Mouse (Mus musculus) hindbrain, embryonic 16.5 days (tissue): Measurements from ENCODE around the gene Gm3233. TPM values are rescaled to one million over a fixed set of nuclear protein-coding genes. Genes with fewer than 3 reads are reported as not detected.
"Not testable (repeated sequence)": the region's sequence is repeated elsewhere in the genome, so short reads cannot be mapped to it uniquely, and the experiment has no call there.

ENCODE experiments used
- ATAC-seq: fragments of 200-750 bp; cut with Nextera tagmentation; 2 replicates; pipeline ENCODE4 v1.8.0; 2017; ENCODE audit warnings: moderate TSS enrichment, moderate library complexity
- H3K27ac ChIP-seq: fragments of 300-500 bp; sonication (generic); 2 replicates; pipeline ENCODE4 v1.5.1; 2014; ENCODE audit warnings: low read depth, mild to moderate bottlenecking, control low read depth, low read length, moderate library complexity
- H3K27me3 ChIP-seq: fragments of 300-500 bp; sonication (generic); replicated peaks from 2 replicates; pipeline ENCODE4 v1.6.1; 2014; ENCODE audit warnings: low read length; ENCODE audit not compliant: control insufficient read depth, insufficient read depth
- H3K36me3 ChIP-seq: fragments of 300-500 bp; sonication (generic); 2 replicates; pipeline ENCODE4 v1.6.1; 2014; ENCODE audit warnings: mild to moderate bottlenecking, low read length, moderate library complexity, mixed read lengths; ENCODE audit not compliant: control insufficient read depth, insufficient read depth
- H3K4me1 ChIP-seq: fragments of 300-500 bp; sonication (generic); 2 replicates; pipeline ENCODE4 v1.6.1; 2014; ENCODE audit warnings: low read depth, low read length; ENCODE audit not compliant: control insufficient read depth, insufficient read depth
- H3K4me2 ChIP-seq: fragments of 300-500 bp; sonication (generic); 2 replicates; pipeline ENCODE4 v1.6.1; 2014; ENCODE audit warnings: mild to moderate bottlenecking, low read length, control low read depth, moderate library complexity
- H3K4me3 ChIP-seq: fragments of 300-500 bp; sonication (generic); 2 replicates; pipeline ENCODE4 v1.5.1; 2014; ENCODE audit warnings: mild to moderate bottlenecking, low read length, control low read depth, moderate library complexity
- H3K9ac ChIP-seq: fragments of 300-500 bp; sonication (generic); 2 replicates; pipeline ENCODE4 v1.6.1; 2014; ENCODE audit warnings: low read depth, mild to moderate bottlenecking, control low read depth, low read length, moderate library complexity
- H3K9me3 ChIP-seq: fragments of 300-500 bp; sonication (generic); 2 replicates; pipeline ENCODE4 v1.6.1; 2014; ENCODE audit warnings: mild to moderate bottlenecking, low read length, moderate library complexity; ENCODE audit not compliant: control insufficient read depth
- WGBS: fragments of 180-500 bp; shearing (Covaris S2); extraction: QIAGEN DNeasy Blood & Tissue Kit; methylation state at CpG from one replicate; pipeline ENCODE4 v1.1.7; 2014; 5-methylcytosine and 5-hydroxymethylcytosine counted together
- polyA plus RNA-seq: library from polyadenylated mRNA; unstranded; fragments of >200 nt; fragmentation: Nextera tagmentation; extraction: Ambion mirVana; gene quantifications from 2 replicates; pipeline ENCODE4 v1.2.1, GENCODE M21; 2015

Gene Gm3233
- polyA plus RNA-seq, 1 experiment from 2014 or later: not detected

DNA sequence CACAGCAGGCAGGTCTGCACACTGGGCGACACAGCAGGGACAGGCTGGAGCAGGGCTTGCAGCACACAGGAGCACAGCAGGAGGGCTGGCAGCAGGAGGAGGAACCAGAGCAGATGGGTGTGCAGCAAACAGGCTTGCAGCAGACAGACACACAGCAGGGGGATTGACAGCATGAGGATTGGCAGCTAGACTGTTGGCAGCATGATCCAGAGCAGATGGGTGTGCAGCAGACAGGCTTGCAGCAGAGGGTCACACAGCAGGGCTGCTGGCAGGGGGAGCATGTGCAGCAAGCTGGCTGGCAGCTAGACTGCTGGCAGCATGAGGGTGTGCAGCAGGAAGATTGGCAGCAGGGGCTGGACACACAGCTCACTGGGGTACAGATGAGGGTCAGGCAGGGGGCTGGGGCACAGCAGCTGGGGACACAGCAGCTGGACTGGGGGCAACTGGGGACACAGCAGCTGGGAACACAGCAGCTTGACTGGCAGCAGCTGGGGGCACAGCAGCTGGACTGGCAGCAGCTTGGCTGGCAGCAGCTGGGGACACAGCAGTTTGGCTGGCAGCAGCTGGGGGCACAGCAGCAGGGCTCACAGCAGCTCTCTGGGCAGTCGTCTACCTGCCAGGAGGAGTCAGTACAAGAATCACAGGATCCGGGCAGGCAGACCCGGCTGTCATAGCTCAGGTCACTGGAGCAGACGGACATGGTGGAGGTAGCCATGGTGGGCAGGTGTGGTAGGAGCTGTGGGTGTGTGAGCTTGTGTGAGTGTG lies 17.4 kb downstream of the Gm3233 start, which contains the start of gene Gm18596:
Gene Gm18596, minus strand, starts transcription at position 715 of the 765 bp plus-strand sequence.
- not testable (repeated sequence) for H3K27ac ChIP-seq, H3K27me3 ChIP-seq, H3K9me3 ChIP-seq, H3K9ac ChIP-seq, H3K4me2 ChIP-seq, H3K4me3 ChIP-seq, H3K36me3 ChIP-seq, H3K4me1 ChIP-seq, ATAC-seq
- WGBS: 49% methylated on average over 5 of the region's 5 CpGs

DNA sequence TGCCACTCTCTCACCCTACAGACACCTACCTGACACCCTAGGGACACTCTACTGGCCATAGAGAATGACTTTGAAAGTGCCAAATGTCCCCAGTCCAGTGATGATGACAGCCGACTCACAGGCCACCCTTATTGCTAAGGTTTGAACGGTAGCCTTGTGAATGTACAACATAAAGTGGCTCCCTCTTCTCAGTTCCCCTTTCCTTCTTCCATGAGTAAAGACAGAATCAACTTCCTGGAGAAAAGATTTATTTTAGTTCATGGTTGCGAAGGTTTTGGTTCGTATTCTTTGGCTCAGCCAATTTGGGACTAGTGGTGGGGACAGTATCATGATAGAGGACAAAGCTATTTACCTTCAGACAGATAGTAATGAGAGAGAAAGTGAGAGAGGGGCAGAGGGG lies 20.6 kb downstream of the Gm3233 start:
- no peak overlapping the region for H3K27ac ChIP-seq
- no peaks in the 10 kb centered on the region for H3K27me3 ChIP-seq
- no peak overlapping the region for H3K4me2 ChIP-seq
- H3K4me3 ChIP-seq: no peak overlapping the region
- 89% methylated on average over 4 of the region's 4 CpGs for WGBS
- no peak overlapping the region for H3K9ac ChIP-seq
- no peaks in the 10 kb centered on the region for H3K4me1 ChIP-seq
- no peak for ATAC-seq
- H3K9me3 ChIP-seq: no peaks in the 10 kb centered on the region
- H3K36me3 ChIP-seq: no peaks in the 10 kb centered on the region

DNA sequence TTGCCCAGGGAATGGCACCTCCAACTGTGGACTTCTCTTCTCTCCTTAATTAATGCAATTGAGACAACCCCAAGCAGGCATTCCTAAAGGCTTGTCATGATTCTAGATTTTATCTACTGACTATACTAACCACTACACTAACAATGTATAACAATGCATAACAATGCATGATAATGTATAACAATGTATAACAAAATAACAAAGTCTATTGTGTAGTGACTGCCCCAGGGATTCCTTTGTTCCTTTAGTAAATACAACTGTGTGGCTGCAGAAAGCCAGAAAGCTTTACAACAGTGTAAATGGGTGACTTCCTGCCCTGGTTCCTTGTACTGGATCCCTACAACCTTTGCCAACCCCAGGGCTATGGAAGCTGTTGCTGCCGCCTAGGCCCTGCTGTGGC lies 23.6 kb downstream of the Gm3233 start:
- ATAC-seq: no peak
- WGBS: 96% methylated on average over 1 of the region's 1 CpGs
- no peak overlapping the region for H3K9ac ChIP-seq
- no peaks in the 10 kb centered on the region for H3K27me3 ChIP-seq
- no peak overlapping the region for H3K27ac ChIP-seq
- no peak overlapping the region for H3K4me3 ChIP-seq
- no peak overlapping the region for H3K4me2 ChIP-seq
- H3K9me3 ChIP-seq: no peaks in the 10 kb centered on the region
- H3K36me3 ChIP-seq: no peaks in the 10 kb centered on the region
- H3K4me1 ChIP-seq: no peaks in the 10 kb centered on the region

- Histone ChIP-seq H3K4me1 (no peaks in the 10 kb centered on the region), H3K4me2 (no peak overlapping the region), H3K4me3 (no peak overlapping the region), H3K9me3 (no peaks in the 10 kb centered on the region), H3K27me3 (no peaks in the 10 kb centered on the region; the same call in 1 of the 2 replicates), H3K9ac (no peak overlapping the region), H3K27ac (no peak overlapping the region), H3K36me3 (no peaks in the 10 kb centered on the region)
- WGBS: 44% methylated on average over 4 of the region's 4 CpGs
- no peak for ATAC-seq
These were observed 30.2 kb downstream of the Gm3233 start for GRCm38 (mm10) chr10:77729241-77729640.

DNA sequence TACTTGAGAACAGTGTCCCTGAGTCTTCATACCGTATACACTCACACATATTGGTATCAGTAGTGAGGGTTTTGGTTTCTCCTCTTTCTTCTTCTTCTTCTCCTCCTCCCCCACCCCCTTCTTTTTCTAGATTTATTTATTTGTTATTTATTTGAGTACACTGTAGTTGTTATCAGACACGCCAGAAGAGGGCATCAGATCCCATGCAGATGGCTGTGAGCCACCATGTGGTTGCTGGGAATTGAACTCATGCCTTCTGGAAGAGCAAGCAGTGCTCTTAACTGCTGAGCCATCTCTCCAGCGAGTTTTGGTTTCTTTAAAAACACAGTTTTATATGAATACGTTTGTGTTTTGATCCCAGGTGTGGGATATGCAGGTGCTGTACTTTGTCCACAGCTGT lies 31.2 kb downstream of the Gm3233 start:
- no peak overlapping the region for H3K4me2 ChIP-seq
- no peak overlapping the region for H3K9ac ChIP-seq
- ATAC-seq: no peak
- no peaks in the 10 kb centered on the region for H3K36me3 ChIP-seq
- no peak overlapping the region for H3K4me3 ChIP-seq
- no peak overlapping the region for H3K27ac ChIP-seq
- WGBS: 62% methylated on average over 4 of the region's 4 CpGs
- H3K9me3 ChIP-seq: no peaks in the 10 kb centered on the region
- no peaks in the 10 kb centered on the region for H3K4me1 ChIP-seq
- H3K27me3 ChIP-seq: no peaks in the 10 kb centered on the region; the same call in 1 of the 2 replicates

DNA sequence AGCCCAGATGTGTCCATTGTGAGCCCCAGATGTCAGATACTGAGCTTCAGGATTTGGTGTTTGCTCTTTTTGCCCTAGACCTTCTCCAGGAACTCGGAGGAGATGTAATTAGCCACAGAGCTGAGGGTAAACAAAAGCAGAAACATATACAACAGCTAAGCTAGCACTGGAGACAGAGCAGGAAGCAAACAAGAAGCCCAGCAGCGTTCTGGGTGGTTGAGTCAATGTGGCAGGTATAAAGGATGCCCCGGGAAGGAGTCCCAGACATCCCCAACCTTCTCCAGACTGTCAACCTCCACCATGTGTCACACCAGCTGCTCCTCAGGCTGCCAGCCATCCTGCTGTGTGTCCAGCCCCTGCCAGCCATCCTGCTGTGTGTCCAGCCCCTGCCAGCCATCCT lies 33.3 kb downstream of the Gm3233 start, which contains the start of gene Gm10100:
Gene Gm10100, plus strand, starts transcription at position 301 of the 400 bp plus-strand sequence.
- H3K27ac ChIP-seq: no peak within 1 kb of the TSS
- H3K4me3 ChIP-seq: no peak within 1 kb of the TSS
- H3K4me1 ChIP-seq: no peaks in the 10 kb centered on the region
- WGBS: 52% methylated on average over 3 of the region's 3 CpGs
- H3K9me3 ChIP-seq: no peaks in the 10 kb centered on the region
- no peak for ATAC-seq
- H3K9ac ChIP-seq: no peak within 1 kb of the TSS
- H3K4me2 ChIP-seq: no peak within 1 kb of the TSS
- no peaks in the 10 kb centered on the region; the same call in 1 of the 2 replicates for H3K27me3 ChIP-seq
- H3K36me3 ChIP-seq: no peaks in the 10 kb centered on the region

DNA sequence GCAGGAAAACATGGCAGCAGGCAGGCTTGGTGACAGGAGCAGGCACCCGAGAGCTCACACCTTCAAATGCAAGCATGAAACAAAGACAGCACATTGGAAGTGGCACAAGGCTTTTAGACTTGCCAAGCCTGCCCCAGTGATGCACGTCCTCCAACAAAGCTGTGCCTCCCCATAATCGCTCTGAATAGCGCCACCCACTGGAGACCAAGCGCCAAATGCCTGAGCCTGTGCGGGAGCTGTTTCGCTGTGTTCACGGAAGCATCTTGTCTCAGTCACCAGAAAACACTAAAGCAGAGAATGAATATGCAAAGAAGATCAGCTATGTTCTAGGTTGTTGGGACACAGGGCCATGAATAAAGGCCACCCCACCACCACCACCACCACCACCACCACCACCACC lies 34.6 kb downstream of the Gm3233 start:
- Histone ChIP-seq H3K27me3 (no peaks in the 10 kb centered on the region; the same call in 1 of the 2 replicates), H3K9ac (no peak overlapping the region), H3K9me3 (no peaks in the 10 kb centered on the region), H3K4me2 (no peak overlapping the region), H3K27ac (no peak overlapping the region), H3K4me1 (no peaks in the 10 kb centered on the region), H3K36me3 (no peaks in the 10 kb centered on the region), H3K4me3 (no peak overlapping the region)
- WGBS: 77% methylated on average over 8 of the region's 8 CpGs
- ATAC-seq: no peak

DNA sequence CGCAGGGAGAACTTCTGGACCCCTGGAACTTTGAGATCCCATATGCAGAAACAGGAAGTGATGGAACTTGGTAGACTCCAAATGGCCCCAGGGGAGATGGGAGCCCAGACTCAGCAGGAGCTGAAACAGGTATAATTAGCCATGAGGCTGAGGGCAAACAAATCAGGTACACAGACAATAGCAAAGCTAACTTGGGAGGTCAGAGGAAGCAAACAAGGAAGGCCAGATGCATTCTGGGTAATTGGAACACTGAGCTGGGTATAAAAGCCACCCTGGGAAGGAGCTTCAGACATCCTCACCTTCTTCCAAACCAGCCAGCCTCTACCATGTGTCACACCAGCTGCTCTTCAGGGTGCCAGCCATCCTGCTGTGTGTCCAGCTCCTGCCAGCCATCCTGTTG lies 39.2 kb downstream of the Gm3233 start, which contains the start of gene Krtap12-1:
Gene Krtap12-1, plus strand, starts transcription at position 301 of the 400 bp plus-strand sequence.
- H3K36me3 ChIP-seq, H3K9me3 ChIP-seq, H3K4me1 ChIP-seq, H3K27me3 ChIP-seq, H3K9ac ChIP-seq, ATAC-seq, H3K4me2 ChIP-seq, H3K4me3 ChIP-seq, H3K27ac ChIP-seq: not testable (repeated sequence)
- WGBS: 100% methylated on average over 1 of the region's 1 CpGs

DNA sequence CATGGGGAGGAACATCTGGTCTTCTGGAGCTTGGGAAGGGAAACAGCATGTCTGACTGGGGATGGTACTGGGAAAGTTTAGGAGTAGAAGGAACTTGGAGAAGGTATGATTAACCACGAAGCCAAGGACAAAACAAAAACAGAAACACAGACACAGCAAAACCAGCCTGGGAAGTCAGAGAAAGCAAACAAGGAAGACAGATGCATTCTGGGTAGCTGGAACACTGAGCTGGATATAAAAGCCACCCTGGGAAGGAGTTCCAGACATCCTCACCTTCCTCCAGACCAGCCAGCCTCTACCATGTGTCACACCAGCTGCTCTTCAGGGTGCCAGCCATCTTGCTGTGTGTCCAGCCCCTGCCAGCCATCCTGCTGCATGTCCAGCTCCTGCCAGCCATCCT lies 44.0 kb downstream of the Gm3233 start, which contains the start of gene Gm10142:
Gene Gm10142, plus strand, starts transcription at position 301 of the 400 bp plus-strand sequence.
- Histone ChIP-seq H3K9ac (no peak within 1 kb of the TSS), H3K4me3 (no peak within 1 kb of the TSS), H3K36me3 (no peaks in the 10 kb centered on the region), H3K27ac (no peak within 1 kb of the TSS), H3K9me3 (0 out of 2 replicates have a peak, but pooled peaks cover 2% of the 10 kb centered on the region), H3K27me3 (no peaks in the 10 kb centered on the region), H3K4me2 (no peak within 1 kb of the TSS), H3K4me1 (no peaks in the 10 kb centered on the region)
- no peak for ATAC-seq
- 77% methylated on average over 1 of the region's 1 CpGs for WGBS
